Mouse (Mus musculus): ENCODE measurements around the gene Rab28.

The Rab28 gene

DNA sequence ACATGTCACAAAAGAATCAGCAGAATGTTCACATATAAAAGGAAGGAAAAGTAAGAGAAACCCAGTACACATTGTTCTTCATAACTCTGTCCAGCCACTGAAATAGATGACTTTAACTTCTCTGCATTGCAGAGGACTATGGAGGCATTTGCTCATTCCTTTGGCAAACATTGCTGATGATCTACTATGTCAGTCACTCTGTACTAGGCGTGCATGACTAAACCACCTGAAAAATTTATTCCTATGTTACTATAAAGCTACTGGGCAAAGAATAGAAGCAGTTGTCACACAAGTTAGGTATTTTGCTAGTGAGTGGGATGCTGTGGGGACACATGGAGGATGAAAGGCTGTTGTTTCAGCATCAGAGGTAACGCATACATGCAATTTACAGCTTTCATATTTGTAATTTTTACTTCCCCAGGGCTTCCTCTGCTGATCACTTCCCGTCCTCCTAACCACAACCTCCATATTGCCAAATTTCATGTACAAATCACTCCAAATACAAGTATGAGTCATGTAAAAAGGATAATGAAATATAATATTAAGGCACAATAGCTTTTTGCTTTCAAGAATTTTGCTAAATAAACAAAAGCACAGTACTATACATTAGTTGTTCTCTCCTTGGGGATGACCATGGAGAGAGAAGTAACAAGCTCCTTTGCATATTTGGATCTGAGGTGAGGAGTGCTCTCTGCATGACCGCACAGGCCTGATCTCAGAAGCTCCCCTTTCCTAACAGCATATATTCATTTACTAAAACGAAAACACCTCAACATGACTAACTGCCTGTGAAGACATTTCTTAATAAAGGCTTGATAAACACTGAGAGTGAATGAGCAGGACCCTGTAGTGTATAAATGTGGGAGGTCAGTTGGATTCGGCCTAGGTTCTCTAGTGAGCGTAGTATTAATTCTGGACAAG lies 80.5 kb downstream of the Rab28 start:
- in situ Hi-C loops (cut with MboI, MseI): no loop called here

DNA sequence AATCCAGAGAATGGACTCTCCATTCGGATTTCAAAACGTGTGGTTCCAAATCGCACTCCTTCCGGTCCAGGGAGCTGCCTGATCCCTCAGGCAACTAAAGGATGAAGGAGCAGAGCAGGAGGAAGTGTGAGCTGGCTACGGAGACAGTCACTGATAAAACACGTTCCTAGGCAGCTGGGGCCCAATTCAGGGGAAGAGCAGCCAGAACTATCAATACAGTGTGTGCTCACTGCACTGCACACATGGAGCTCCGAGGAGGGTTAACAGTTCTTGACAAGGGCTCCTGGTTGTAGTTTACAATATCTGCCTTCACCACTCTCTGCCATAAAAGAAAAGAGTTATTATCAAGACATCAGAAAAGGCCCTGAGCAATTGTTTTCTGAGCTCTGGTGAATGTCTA lies 82.4 kb downstream of the Rab28 start:
- in situ Hi-C loops (cut with MboI, MseI): no loop called here

DNA sequence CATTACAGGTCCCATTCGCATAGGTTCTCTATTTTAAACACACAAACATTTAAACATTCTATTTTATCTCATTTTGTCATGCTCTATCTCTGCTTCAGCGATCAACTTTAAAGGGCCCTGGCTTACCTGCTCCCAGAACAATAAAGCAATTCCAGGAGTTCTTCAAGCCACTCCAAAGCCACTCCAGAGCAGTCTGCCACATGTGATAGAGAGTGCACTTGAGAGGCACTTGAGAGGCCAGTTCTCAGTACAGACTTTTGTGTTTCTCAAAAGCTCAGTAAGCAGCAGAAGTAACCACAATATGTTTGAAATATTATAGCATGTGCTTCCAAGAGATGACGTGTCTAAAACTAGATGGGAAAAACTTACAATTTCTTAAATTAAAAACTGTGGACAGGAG lies 86.2 kb downstream of the Rab28 start:
- in situ Hi-C loops (cut with MboI, MseI): no loop called here

- in situ Hi-C loops (cut with MboI, MseI): no loop called here
Measured at GRCm38 (mm10) chr5:41618966-41619365, 89.0 kb downstream of the Rab28 start.

- in situ Hi-C loops (cut with MboI, MseI): no loop called here
Measured at GRCm38 (mm10) chr5:41610447-41611030, 97.4 kb downstream of the Rab28 start.

DNA sequence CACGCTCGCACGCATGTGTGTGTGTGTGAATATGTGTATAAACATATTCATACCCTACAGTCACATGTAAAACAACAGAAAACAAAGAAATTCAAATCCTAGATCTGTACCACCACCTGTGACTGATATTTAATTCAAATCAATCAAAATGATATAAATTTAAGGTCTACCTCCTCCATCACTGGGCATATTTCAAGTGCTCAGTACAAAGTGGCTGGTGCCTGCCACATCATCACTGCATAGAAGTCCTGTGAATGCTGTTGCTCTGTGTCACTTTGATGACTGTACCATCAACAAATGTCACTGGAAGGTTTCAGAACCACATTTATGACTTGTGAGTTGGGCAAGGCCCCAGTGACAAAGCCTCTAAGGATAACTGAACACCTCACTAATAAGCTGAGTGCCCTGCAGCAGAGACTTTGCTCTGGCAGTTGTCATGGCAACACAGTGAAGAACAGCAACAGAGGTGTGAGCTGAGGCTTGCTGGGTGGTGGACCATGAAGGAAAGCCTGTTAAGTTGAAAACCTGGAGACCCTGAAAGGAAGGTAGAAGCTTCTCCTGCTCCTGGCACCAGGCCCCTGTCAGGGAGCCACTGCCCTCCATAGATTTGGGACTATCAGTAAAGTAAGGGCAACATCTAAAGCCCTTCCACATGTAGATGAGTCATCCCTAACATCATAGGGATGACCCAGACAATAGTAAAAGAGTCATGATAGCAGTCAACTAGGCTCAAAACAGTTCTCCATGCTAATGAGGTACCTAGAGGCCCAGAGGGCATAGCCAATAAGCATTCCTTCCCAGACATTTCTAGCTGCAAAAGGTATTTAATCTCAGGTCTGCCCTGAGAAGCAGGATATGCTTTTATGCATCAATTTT lies 111.5 kb downstream of the Rab28 start:
- in situ Hi-C loops (cut with MboI, MseI): no loop called here

DNA sequence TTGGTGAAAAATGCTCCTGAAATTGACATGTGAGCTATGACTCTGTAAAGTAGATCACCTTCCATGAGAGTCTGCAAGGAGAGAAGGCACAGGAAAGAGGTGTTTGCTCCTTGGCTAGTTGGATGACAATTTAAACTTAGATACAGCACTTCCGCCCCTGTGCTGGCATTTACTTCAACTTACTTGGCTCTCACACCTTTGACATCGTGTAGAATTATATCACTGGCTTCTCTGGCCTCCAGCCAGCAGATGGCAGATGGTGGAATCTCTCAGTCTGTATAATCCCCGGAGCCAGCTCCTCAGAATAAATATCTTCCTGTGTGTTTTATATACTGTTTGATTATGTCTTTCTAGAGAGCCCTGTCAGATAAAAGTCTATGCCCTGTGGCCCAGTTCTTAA lies 112.8 kb downstream of the Rab28 start:
- in situ Hi-C loops (cut with MboI, MseI): no loop called here

DNA sequence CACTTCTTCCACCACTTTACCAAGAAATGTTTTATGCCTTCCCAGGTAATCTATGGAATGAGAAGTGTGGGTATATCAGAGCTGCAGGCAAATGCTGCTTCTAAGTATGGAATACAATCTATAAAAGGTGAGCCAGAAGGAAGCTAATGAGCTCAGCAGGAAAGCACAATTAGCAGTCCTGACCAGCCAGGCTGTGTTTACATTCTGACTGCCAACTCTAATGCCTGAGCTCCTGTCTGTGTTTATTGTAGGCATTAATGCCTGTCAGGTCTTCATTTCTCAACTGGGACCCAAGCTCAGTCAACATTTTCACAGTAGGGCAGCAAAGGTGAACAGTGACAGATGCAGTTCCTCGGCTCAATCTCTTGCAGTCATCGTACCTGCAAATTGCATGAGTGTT lies 129.9 kb downstream of the Rab28 start:
- in situ Hi-C loops (cut with MboI, MseI): no loop called here
